Mouse (Mus musculus) layer of hippocampus, adult 8-10 months (tissue): ENCODE data around the gene Med1. TPM values are rescaled to one million over a fixed set of nuclear protein-coding genes. Genes with fewer than 3 reads are reported as not detected.
"Not testable (repeated sequence)": the region's sequence is repeated elsewhere in the genome, so short reads cannot be mapped to it uniquely, and the experiment has no call there.

ENCODE experiments used
- DNase-seq, 2 experiments: peaks; one replicate each; pipeline ENCODE4 v3.0.0; 2022; ENCODE audit warnings: low spot score in 2 of 2
- total RNA-seq, 4 experiments: library from RNA; stranded (reverse); gene quantifications; 2 replicates each; pipeline ENCODE4 v1.2.4; 2022

Gene Med1
- 10 to 100 TPM; 42.9 to 57.7 (median 49.4) TPM for total RNA-seq

- peak; percentile 92 to 93 for DNase-seq
These were observed at the start of gene Med1 for GRCm38 (mm10) chr11:98192901-98193805. Gene Med1, minus strand, starts transcription at chr11:98193293.

GRCm38 (mm10) chr11:98238995-98239394 is 45.9 kb upstream of the Med1 start:
- DNase-seq: no peak

GRCm38 (mm10) chr11:98238416-98238815 is 45.3 kb upstream of the Med1 start:
- DNase-seq: no peak

- DNase-seq: no peak
These were observed 33.3 kb upstream of the Med1 start for GRCm38 (mm10) chr11:98226349-98226748.

GRCm38 (mm10) chr11:98213311-98213710 is 20.2 kb upstream of the Med1 start:
- no peak for DNase-seq

DNA sequence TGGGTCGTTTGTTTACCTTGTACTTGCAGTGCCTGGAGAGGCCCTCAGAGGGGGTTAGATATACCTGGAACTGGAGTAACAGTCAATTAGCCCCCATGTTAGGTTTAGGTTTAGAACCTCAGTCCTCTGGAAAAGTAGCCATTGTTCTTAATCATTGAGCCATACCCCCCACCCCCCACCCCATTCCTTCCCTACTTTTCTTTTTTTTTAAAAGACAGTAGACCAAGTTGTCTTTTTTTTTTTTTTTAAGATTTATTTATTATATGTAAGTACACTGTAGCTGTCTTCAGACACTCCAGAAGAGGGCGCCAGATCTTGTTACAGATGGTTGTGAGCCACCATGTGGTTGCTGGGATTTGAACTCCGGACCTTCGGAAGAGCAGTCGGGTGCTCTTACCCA is 16.6 kb upstream of the Med1 start:
- DNase-seq: not testable (repeated sequence)

DNA sequence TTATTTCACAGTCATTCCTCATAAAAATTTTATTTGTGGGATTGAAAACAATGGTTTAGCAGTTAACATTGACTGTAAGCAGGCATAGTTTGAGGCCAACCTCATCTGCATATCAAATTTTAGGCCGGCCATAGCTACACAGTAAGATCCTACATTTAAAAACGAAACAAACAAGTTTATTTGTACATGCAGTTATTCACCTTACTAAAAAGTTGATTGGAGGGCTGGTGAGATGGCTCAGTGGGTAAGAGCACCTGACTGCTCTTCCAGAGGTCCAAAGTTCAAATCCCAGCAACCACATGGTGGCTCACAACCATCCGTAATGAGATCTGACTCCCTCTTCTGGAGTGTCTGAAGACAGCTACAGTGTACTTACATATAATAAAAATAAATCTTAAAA is 13.2 kb upstream of the Med1 start:
- not testable (repeated sequence) for DNase-seq

- DNase-seq: no peak
These were observed 12.4 kb upstream of the Med1 start for GRCm38 (mm10) chr11:98205463-98205862.

GRCm38 (mm10) chr11:98203931-98204421 is 10.9 kb upstream of the Med1 start:
- no peak for DNase-seq

GRCm38 (mm10) chr11:98203351-98203911 is 10.3 kb upstream of the Med1 start:
- DNase-seq: peak; percentile 25 to 34

DNA sequence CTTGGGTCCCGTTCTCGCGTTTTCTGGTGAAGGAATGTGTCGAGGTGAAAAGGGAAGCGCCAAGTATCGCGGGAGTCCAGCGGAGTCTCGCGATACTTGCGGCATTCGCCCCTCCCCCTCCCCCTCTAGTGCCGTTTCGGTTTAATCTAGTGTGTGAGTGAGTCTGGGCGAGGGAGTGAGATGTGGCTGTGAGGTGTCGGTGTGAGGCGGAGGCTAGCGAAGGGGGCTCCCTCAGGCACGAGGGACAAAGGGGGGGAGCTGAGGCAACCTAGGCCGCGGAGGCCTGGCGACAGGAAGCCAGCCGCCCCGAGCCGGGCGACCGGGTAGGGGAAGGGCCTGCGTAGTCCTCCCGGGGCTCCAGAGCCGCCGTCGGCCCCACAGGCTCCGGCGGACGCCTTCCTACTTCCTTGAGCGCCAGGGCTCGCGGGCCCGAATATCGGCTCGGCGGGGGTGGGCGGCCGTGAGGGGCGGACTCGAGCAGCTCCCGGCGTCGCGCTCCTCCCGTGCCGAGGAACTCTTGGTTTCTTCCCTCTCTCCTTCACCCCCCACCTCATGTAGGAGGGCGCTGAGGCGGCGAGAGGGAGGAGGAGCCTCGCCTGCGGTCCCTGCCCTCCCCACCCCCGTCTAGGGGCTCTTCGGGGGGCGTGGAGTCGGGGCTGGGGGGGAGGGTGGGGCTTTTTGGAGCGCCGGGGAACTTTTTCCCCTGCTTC is 9.7 kb upstream of the Med1 start, which contains the start of gene Cdk12:
TSS of gene Cdk12 (plus strand) at position 419 of the 710 bp plus-strand sequence.
- DNase-seq: peak; percentile 95

GRCm38 (mm10) chr11:98201791-98202640 is 8.9 kb upstream of the Med1 start:
- peak in 1 of 2 experiments; percentile 12 for DNase-seq

DNA sequence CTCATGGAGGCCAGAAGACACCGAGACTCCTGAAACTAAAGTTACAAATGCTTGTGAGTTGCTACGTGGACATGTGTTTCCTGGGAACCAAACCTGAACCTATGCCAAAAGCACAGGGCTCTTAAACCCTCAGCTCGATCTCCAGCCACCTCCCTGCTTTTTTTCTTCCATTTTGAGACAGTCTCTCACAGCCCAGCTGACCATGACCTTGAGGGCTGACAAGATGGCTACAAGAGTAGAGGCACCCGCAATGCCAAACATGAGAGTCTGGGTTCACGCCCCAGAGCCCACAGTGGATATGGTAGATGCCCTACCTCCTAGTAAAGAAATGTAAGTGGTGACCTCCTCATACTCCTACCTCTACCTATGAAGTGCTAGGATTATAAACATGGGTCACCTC is 2.3 kb downstream of the Med1 start:
- no peak for DNase-seq

GRCm38 (mm10) chr11:98187640-98188395 is 5.3 kb downstream of the Med1 start:
- no peak for DNase-seq

GRCm38 (mm10) chr11:98182149-98182548 is 10.9 kb downstream of the Med1 start:
- DNase-seq: not testable (repeated sequence)

- DNase-seq: no peak
These were observed 24.7 kb downstream of the Med1 start for GRCm38 (mm10) chr11:98168400-98168799.

DNA sequence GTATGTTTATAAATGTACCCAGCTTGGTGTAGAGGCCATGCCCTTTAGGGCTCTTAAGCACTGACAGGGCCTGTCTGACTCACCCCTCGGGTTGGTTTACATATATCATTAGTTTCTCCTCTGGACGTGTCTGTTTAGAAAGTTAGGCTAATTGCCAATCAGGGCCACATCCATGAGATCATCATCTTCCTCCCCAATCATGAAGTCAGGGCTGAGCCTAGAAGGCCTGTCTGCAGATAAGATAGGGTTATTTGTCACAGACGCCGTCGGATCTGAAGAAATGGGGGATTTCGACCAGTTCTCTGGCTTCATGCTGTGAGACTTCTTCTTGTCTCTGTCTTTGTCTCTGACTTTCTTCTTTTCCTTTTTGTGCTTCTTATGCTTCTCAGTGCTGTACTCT is 38.0 kb downstream of the Med1 start:
- DNase-seq: no peak

- DNase-seq: no peak
These were observed 42.4 kb downstream of the Med1 start for GRCm38 (mm10) chr11:98150625-98151156.

DNA sequence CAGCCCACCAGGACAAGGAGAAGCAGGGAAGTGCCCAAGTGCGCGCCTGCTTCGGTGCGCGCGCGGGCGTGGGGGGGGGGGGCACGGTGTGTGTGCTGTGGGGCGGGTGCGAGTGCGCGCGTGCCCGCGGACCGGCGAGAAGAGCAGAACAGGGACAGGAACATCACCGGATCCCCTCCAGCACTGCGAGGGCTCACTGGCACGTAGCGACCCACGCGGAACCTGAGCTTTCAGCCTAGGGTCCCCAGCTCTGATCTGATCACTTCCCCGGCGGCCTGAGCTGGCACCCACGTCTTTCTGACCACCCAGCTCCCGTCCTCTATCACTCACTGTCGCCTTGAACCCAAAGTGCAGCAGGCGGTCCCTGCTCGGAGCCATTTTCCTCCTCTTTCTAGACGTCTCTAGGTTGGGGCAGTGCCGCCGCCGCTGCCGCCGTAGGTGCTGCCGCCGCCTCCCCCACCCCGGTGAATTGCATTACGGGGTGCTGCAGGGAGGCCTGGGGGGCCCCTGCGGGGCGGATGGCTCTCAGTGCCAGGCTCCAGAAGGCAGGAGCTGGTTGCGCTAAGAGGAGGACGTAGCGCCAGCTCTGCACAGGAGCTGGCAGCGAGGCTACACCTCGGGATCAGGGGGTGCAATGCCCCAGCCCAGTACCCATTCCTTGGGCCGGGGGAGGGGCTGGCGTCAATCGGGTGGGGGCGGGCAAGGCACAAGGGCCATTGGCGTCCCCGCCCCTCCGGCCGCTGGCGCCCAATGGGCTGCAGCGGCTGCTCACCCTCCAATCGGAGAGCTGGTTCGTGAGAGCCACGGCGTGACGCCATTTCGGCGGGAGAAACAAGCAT is 43.1 kb downstream of the Med1 start, which contains the start of gene Fbxl20:
TSS of gene Fbxl20 (minus strand) at position 618 of the 839 bp plus-strand sequence.
- DNase-seq: peak; percentile 88 to 90
